Mouse (Mus musculus): ENCODE results near the gene Tns1. TPM values are rescaled to one million over a fixed set of nuclear protein-coding genes. Genes with fewer than 3 reads are reported as not detected.
"Not testable (repeated sequence)": the region's sequence is repeated elsewhere in the genome, so short reads cannot be mapped to it uniquely, and the experiment has no call there.

Tns1 gene
- polyA plus RNA-seq, 1 experiment from 2014 or later = 39.4 TPM

- Histone ChIP-seq H3K36me3 (peaks cover 12% of the 10 kb centered on the region), H3K4me1 (peaks cover 12% of the 10 kb centered on the region; the same call in 1 of the 2 replicates), H3K27ac (no peak overlapping the region), H3K4me2 (replicated peaks) (no peak overlapping the region), H3K27me3 (no peaks in the 10 kb centered on the region), H3K4me3 (no peak overlapping the region), H3K9ac (no peak overlapping the region), H3K9me3 (0 out of 2 replicates have a peak, but pooled peaks cover 2% of the 10 kb centered on the region)
- ATAC-seq (ENCODE audit: insufficient number of reproducible peaks, insufficient read depth, low FRiP score, low TSS enrichment) = no peak
- WGBS = 72% methylated on average over 13 of the region's 13 CpGs
Measured at GRCm38 (mm10) chr1:73908081-73908960, 215.9 kb downstream of the Tns1 start.

DNA sequence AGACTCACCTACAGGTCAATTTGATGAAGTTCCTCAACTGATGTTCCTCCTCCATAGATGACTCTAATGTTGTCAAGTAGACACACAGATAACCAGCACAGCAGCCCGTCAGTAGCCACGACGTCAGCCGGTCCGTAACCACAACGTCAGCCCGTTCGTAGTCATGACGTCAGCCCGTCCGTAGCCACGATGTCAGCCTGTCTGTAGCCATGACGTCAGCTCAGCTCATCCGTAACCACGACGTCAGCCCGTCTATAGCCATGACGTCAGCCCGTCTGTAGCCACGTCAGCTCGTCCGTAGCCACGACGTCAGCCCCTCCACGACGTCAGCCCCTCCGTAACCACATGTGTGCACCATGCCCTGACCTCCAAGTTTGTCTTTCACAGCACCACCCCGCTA is 217.1 kb downstream of the Tns1 start:
- Histone ChIP-seq H3K9me3 (0 out of 2 replicates have a peak, but pooled peaks cover 2% of the 10 kb centered on the region), H3K4me3 (no peak overlapping the region), H3K27me3 (no peaks in the 10 kb centered on the region), H3K9ac (no peak overlapping the region), H3K36me3 (0 out of 2 replicates have a peak, but pooled peaks cover 4% of the 10 kb centered on the region), H3K4me1 (peaks cover 12% of the 10 kb centered on the region; the same call in 1 of the 2 replicates), H3K4me2 (replicated peaks) (no peak overlapping the region), H3K27ac (no peak overlapping the region)
- 92% methylated on average over 28 of the region's 28 CpGs for WGBS
- ATAC-seq (ENCODE audit: insufficient number of reproducible peaks, insufficient read depth, low FRiP score, low TSS enrichment) = no peak

DNA sequence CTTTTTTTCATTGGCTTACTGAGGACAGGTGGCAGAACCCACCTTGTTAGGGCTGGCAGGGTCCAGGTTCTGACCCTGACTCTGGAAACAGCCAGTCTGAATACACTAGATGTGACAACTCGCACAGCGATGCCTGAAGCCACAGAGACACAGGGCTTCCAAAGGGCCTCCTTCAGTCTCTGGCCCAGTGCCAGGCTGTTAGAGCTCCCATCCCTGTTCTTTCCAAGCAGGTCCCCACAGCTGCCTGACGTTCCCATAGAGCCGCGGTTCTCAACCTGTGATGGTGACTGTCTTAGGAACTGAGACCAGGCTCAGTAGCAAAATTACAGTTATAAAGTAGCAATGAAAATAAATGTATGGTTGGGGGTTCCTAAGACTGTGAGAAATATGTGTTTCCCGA is 217.9 kb downstream of the Tns1 start:
- ATAC-seq (ENCODE audit: insufficient number of reproducible peaks, insufficient read depth, low FRiP score, low TSS enrichment) = no peak
- H3K27me3 ChIP-seq = no peaks in the 10 kb centered on the region
- H3K9ac ChIP-seq = no peak overlapping the region
- WGBS = 72% methylated on average over 6 of the region's 6 CpGs
- H3K27ac ChIP-seq = no peak overlapping the region
- peaks cover 12% of the 10 kb centered on the region; the same call in 1 of the 2 replicates for H3K4me1 ChIP-seq
- H3K4me3 ChIP-seq = no peak overlapping the region
- H3K9me3 ChIP-seq = 0 out of 2 replicates have a peak, but pooled peaks cover 2% of the 10 kb centered on the region
- no peaks in the 10 kb centered on the region for H3K36me3 ChIP-seq
- H3K4me2 ChIP-seq (replicated peaks) = no peak overlapping the region

DNA sequence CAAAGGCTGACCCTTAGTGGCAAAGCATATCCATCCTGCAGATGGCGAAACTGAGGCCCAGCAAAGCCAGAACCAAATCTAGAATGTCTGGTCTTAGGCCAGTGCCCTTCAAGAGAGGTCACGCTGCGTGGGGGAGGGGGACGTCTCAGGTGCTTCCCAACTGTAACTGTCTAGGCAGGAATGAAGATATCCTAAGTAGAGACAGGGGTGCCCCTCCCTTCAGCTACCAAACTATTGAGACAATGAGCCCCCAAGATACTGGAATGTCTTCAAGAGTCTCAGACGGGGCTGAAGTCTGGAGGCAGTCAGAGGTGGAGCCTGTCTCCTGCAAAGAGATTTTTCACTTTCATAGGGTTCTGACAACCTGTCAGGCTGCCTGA is 218.4 kb downstream of the Tns1 start:
- H3K27ac ChIP-seq = no peak overlapping the region
- no peak for ATAC-seq (ENCODE audit: insufficient number of reproducible peaks, insufficient read depth, low FRiP score, low TSS enrichment)
- WGBS = 69% methylated on average over 5 of the region's 5 CpGs
- H3K4me2 ChIP-seq (replicated peaks) = no peak overlapping the region
- 0 out of 2 replicates have a peak, but pooled peaks cover 2% of the 10 kb centered on the region for H3K9me3 ChIP-seq
- peaks cover 12% of the 10 kb centered on the region; the same call in 1 of the 2 replicates for H3K4me1 ChIP-seq
- no peak overlapping the region for H3K4me3 ChIP-seq
- H3K27me3 ChIP-seq = no peaks in the 10 kb centered on the region
- H3K9ac ChIP-seq = no peak overlapping the region
- H3K36me3 ChIP-seq = no peaks in the 10 kb centered on the region

GRCm38 (mm10) chr1:73905111-73905810 is 219.0 kb downstream of the Tns1 start:
- H3K4me2 ChIP-seq (replicated peaks) = no peak overlapping the region
- no peak overlapping the region for H3K4me3 ChIP-seq
- no peak overlapping the region for H3K27ac ChIP-seq
- 0 out of 2 replicates have a peak, but pooled peaks cover 2% of the 10 kb centered on the region for H3K9me3 ChIP-seq
- H3K36me3 ChIP-seq = no peaks in the 10 kb centered on the region
- H3K27me3 ChIP-seq = no peaks in the 10 kb centered on the region
- ATAC-seq (ENCODE audit: insufficient number of reproducible peaks, insufficient read depth, low FRiP score, low TSS enrichment) = no peak
- WGBS = 58% methylated on average over 10 of the region's 10 CpGs
- H3K4me1 ChIP-seq = peaks cover 12% of the 10 kb centered on the region; the same call in 1 of the 2 replicates
- H3K9ac ChIP-seq = no peak overlapping the region

DNA sequence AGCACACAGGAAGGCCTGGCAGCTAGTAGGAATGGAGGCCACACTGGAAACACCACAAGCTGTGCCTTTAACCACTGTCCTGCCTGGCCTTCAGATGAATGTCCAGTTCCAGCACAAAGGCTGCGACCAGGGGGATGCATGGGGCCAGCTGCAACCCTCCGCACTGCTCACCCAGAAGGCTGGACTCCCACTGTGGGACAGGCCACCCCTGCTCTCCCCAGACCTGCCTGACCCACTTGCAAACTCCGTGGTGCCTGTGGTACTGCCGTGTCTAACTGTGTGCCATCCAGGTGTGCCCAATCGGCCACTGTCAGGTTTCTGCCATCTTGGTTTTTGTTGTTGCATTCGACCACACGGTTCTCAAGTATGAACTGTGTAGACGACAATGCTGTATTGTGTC is 219.6 kb downstream of the Tns1 start:
- ATAC-seq (ENCODE audit: insufficient number of reproducible peaks, insufficient read depth, low FRiP score, low TSS enrichment) = no peak
- WGBS = 86% methylated on average over 8 of the region's 8 CpGs
- H3K36me3 ChIP-seq = no peaks in the 10 kb centered on the region
- H3K4me2 ChIP-seq (replicated peaks) = no peak overlapping the region
- H3K9me3 ChIP-seq = 0 out of 2 replicates have a peak, but pooled peaks cover 2% of the 10 kb centered on the region
- H3K4me3 ChIP-seq = no peak overlapping the region
- no peaks in the 10 kb centered on the region for H3K27me3 ChIP-seq
- H3K4me1 ChIP-seq = peaks cover 12% of the 10 kb centered on the region; the same call in 1 of the 2 replicates
- H3K27ac ChIP-seq = no peak overlapping the region
- H3K9ac ChIP-seq = no peak overlapping the region

GRCm38 (mm10) chr1:73903035-73903434 is 221.2 kb downstream of the Tns1 start:
- Histone ChIP-seq H3K27ac (no peak overlapping the region), H3K27me3 (no peaks in the 10 kb centered on the region), H3K4me1 (peaks cover 12% of the 10 kb centered on the region; the same call in 1 of the 2 replicates), H3K4me3 (no peak overlapping the region), H3K4me2 (replicated peaks) (no peak overlapping the region), H3K9ac (no peak overlapping the region), H3K36me3 (no peaks in the 10 kb centered on the region), H3K9me3 (0 out of 2 replicates have a peak, but pooled peaks cover 2% of the 10 kb centered on the region)
- no peak for ATAC-seq (ENCODE audit: insufficient number of reproducible peaks, insufficient read depth, low FRiP score, low TSS enrichment)
- 79% methylated on average over 5 of the region's 5 CpGs for WGBS

DNA sequence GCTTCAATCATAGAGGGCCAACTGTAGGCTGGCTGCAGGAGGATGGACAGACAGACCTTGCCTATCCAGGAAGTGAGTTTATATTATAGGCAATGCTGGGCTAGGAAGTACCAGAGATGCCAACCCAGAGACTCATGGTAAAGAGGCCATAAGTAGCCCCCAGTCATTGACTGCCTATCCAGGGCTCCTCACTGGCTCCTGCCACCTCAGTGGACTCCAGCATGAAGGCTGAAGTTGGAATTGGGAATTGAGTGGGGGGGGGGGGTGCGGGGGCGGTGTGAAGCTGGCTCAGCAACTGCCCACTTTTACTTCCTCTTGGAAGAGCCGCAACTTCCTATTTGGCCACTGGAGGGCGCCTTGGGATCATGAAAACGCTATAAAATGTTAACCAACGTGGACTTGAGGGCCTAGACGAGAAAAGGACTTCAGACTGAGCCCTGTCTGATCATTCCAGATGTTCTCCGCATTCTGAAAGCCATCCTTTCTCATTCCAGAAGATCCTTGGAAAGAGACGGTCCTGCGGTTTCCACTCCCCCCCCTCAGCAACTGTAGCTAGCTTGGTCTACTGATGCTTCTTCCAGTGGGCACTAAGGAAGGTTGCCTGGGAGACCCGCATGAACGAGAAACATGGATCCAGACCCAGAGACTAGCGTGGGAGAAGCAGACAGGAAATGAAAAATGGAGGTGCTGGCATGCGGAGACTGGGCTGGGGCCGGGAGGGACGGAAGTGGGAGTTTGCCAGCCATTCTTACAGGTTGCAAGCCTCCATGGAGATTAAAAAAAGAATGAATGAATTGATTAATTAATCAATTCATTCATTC is 221.9 kb downstream of the Tns1 start:
- H3K9ac ChIP-seq = no peak overlapping the region
- no peak for ATAC-seq (ENCODE audit: insufficient number of reproducible peaks, insufficient read depth, low FRiP score, low TSS enrichment)
- no peak overlapping the region for H3K4me3 ChIP-seq

GRCm38 (mm10) chr1:73901496-73901899 is 222.8 kb downstream of the Tns1 start:
- Histone ChIP-seq H3K9me3 (no peaks in the 10 kb centered on the region), H3K4me2 (replicated peaks) (no peak overlapping the region), H3K36me3 (no peaks in the 10 kb centered on the region), H3K27me3 (no peaks in the 10 kb centered on the region), H3K4me3 (no peak overlapping the region), H3K4me1 (peaks cover 12% of the 10 kb centered on the region; the same call in 1 of the 2 replicates), H3K27ac (no peak overlapping the region), H3K9ac (no peak overlapping the region)
- no peak for ATAC-seq (ENCODE audit: insufficient number of reproducible peaks, insufficient read depth, low FRiP score, low TSS enrichment)
- WGBS = 11% methylated on average over 3 of the region's 3 CpGs

More for the DNA sequence above, 221.9 kb downstream of the Tns1 start:
- H3K36me3 ChIP-seq = no peaks in the 10 kb centered on the region
- 21% methylated on average over 16 of the region's 16 CpGs for whole genome bisulfite sequencing
- H3K9me3 ChIP-seq = 0 out of 2 replicates have a peak, but pooled peaks cover 2% of the 10 kb centered on the region
- no peak overlapping the region for H3K27ac ChIP-seq
- peaks cover 12% of the 10 kb centered on the region; the same call in 1 of the 2 replicates for H3K4me1 ChIP-seq
- H3K27me3 ChIP-seq = no peaks in the 10 kb centered on the region
- no peak overlapping the region for H3K4me2 ChIP-seq (replicated peaks)

DNA sequence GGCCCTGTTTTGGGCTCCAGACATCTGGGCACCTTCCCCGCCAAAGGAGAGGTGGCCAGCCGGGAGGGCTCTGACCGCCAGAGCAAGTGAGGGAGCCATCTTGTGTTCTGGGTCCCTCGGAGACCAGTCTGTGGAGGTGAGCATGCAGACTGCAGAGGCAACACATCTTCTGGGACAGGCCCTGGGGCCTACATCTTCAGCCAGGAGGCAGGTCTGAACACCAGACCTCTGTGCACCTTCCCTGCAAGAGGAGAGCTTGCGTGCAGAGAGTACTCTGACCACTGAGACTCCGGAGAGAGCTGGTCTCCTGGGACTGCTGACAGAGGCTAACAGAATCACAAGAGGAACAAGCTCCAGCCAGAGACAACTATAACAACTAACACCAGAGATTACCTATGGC is 228.8 kb downstream of the Tns1 start:
- not testable (repeated sequence) for H3K4me2 ChIP-seq (replicated peaks); H3K4me1 ChIP-seq
- 92% methylated on average over 6 of the region's 6 CpGs for WGBS

DNA sequence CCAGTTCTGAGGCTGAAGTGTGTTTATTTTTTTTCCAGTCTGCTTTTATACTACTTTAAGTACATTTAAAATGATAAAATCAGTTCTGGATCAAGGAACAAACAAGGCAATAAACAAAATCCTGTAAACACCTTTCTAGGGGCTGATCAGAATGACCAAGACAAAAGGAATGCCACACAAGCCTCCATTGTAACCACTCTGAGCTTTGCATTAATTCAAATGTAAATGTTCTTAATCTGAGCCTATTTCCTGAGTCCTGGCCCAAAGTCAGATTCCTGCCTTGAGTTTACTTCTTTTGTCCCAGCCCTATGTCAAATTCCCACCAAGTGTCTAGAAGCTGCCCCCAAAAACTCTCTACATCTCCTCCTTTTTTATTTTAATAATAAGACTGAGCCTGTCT is 243.5 kb downstream of the Tns1 start:
- H3K4me3 ChIP-seq = no peak overlapping the region
- no peaks in the 10 kb centered on the region for H3K36me3 ChIP-seq
- H3K27me3 ChIP-seq = no peaks in the 10 kb centered on the region
- no peak overlapping the region for H3K27ac ChIP-seq
- H3K9me3 ChIP-seq = no peaks in the 10 kb centered on the region
- no peaks in the 10 kb centered on the region for H3K4me1 ChIP-seq
- H3K9ac ChIP-seq = no peak overlapping the region
- no peak overlapping the region for H3K4me2 ChIP-seq (replicated peaks)
- ATAC-seq (ENCODE audit: insufficient number of reproducible peaks, insufficient read depth, low FRiP score, low TSS enrichment) = no peak

More for the DNA sequence above, 228.8 kb downstream of the Tns1 start:
- H3K27me3 ChIP-seq; H3K9me3 ChIP-seq; ATAC-seq (ENCODE audit: insufficient number of reproducible peaks, insufficient read depth, low FRiP score, low TSS enrichment); H3K4me3 ChIP-seq; H3K27ac ChIP-seq; H3K36me3 ChIP-seq; H3K9ac ChIP-seq: not testable (repeated sequence)

Measured in embryonic facial prominence, embryonic 12.5 days (tissue).